Mouse (Mus musculus) left cerebral cortex, adult 11 months (tissue): ENCODE measurements around the gene Tmem56.

Experiments
- DNase-seq: peaks from one replicate; pipeline ENCODE4 v3.0.0; 2022; ENCODE audit warnings: low spot score

Gene Tmem56

GRCm38 (mm10) chr3:121169092-121169942, 113.6 kb downstream of the Tmem56 start:
- no peak for DNase-seq

GRCm38 (mm10) chr3:121168581-121168980, 114.3 kb downstream of the Tmem56 start:
- no peak for DNase-seq

- no peak for DNase-seq
These were observed 119.6 kb downstream of the Tmem56 start for GRCm38 (mm10) chr3:121163271-121163819.

- DNase-seq = no peak
These were observed 121.2 kb downstream of the Tmem56 start for GRCm38 (mm10) chr3:121161661-121162060.

GRCm38 (mm10) chr3:121160424-121160823, 122.5 kb downstream of the Tmem56 start:
- no peak for DNase-seq

GRCm38 (mm10) chr3:121159566-121159965, 123.3 kb downstream of the Tmem56 start:
- DNase-seq = no peak

GRCm38 (mm10) chr3:121158901-121159351, 124.0 kb downstream of the Tmem56 start:
- no peak for DNase-seq

- no peak for DNase-seq
These were observed 125.2 kb downstream of the Tmem56 start for GRCm38 (mm10) chr3:121157546-121158330.

GRCm38 (mm10) chr3:121156451-121157186, 126.3 kb downstream of the Tmem56 start:
- DNase-seq = no peak

- no peak for DNase-seq
These were observed 126.9 kb downstream of the Tmem56 start for GRCm38 (mm10) chr3:121156043-121156442.
